Mouse (Mus musculus) hindbrain, embryonic 11.5 days (tissue): Measurements from ENCODE around the gene Rhebl1. TPM values are rescaled to one million over a fixed set of nuclear protein-coding genes. Genes with fewer than 3 reads are reported as not detected.
"Not testable (repeated sequence)": the region's sequence is repeated elsewhere in the genome, so short reads cannot be mapped to it uniquely, and the experiment has no call there.

ENCODE experiments used
- ATAC-seq: fragments of 200-750 bp; cut with Nextera tagmentation; 2 replicates; pipeline ENCODE4 v1.8.0; 2017; ENCODE audit warnings: mild to moderate bottlenecking, moderate TSS enrichment, moderate library complexity; ENCODE audit not compliant: low FRiP score
- DNase-seq: peaks from one replicate; pipeline ENCODE4 v3.0.0-alpha.2; 2015; ENCODE audit warnings: low spot score
- H3K27ac ChIP-seq: fragments of 300-500 bp; sonication (generic); 2 replicates; pipeline ENCODE4 v1.5.1; 2014; ENCODE audit warnings: mild to moderate bottlenecking, low read depth, low read length
- H3K27me3 ChIP-seq: fragments of 300-500 bp; sonication (generic); 2 replicates; pipeline ENCODE4 v1.6.1; 2014; ENCODE audit warnings: mild to moderate bottlenecking, low read length, moderate library complexity, mixed read lengths; ENCODE audit not compliant: control insufficient read depth, insufficient read depth
- H3K36me3 ChIP-seq: fragments of 300-500 bp; sonication (generic); 2 replicates; pipeline ENCODE4 v1.6.1; 2014; ENCODE audit warnings: mild to moderate bottlenecking, low read length, moderate library complexity, mixed read lengths; ENCODE audit not compliant: control insufficient read depth, insufficient read depth
- H3K4me1 ChIP-seq: fragments of 300-500 bp; sonication (generic); replicated peaks from 2 replicates; pipeline ENCODE4 v1.6.1; 2014; ENCODE audit warnings: low read length, mixed read lengths; ENCODE audit not compliant: control insufficient read depth, insufficient read depth
- H3K4me2 ChIP-seq: fragments of 300-500 bp; sonication (generic); replicated peaks from 2 replicates; pipeline ENCODE4 v1.6.1; 2014; ENCODE audit warnings: mild to moderate bottlenecking, low read depth, low read length
- H3K4me3 ChIP-seq: fragments of 300-500 bp; sonication (generic); 2 replicates; pipeline ENCODE4 v1.5.1; 2014; ENCODE audit warnings: low read depth, low read length
- H3K9ac ChIP-seq: fragments of 300-500 bp; sonication (generic); 2 replicates; pipeline ENCODE4 v1.6.1; 2014; ENCODE audit warnings: low read depth, low read length
- H3K9me3 ChIP-seq: fragments of 300-500 bp; sonication (generic); 2 replicates; pipeline ENCODE4 v1.6.1; 2016; ENCODE audit warnings: low read length; ENCODE audit not compliant: control insufficient read depth
- WGBS: fragments of 180-500 bp; shearing (Covaris S2); extraction: QIAGEN DNeasy Blood & Tissue Kit; methylation state at CpG from one replicate; pipeline ENCODE4 v1.1.7; 2014; 5-methylcytosine and 5-hydroxymethylcytosine counted together
- polyA plus RNA-seq: library from polyadenylated mRNA; unstranded; fragments of >200 nt; fragmentation: Nextera tagmentation; extraction: Ambion mirVana; gene quantifications from 2 replicates; pipeline ENCODE4 v1.2.1, GENCODE M21; 2014

Rhebl1 gene
- polyA plus RNA-seq, 1 experiment from 2014 or later = 13.4 TPM

GRCm38 (mm10) chr15:98918499-98918895 is 24.2 kb upstream of the Rhebl1 start:
- Histone ChIP-seq H3K9ac (peak overlapping the region; percentile 11; the same call in 1 of the 2 replicates), H3K4me3 (peak overlapping the region; percentile 80), H3K27ac (peak overlapping the region; percentile 37; the same call in 1 of the 2 replicates), H3K4me2 (peak overlapping the region; percentile 38)
- not testable (repeated sequence) for H3K4me1 ChIP-seq, H3K9me3 ChIP-seq, H3K36me3 ChIP-seq, ATAC-seq, H3K27me3 ChIP-seq, DNase-seq
- 22% methylated on average over 8 of the region's 8 CpGs for WGBS

GRCm38 (mm10) chr15:98917538-98918498 is 23.5 kb upstream of the Rhebl1 start, which contains the start of gene Lmbr1l:
TSS of gene Lmbr1l (minus strand) at chr15:98918231.
- H3K4me1 ChIP-seq = peaks cover 6% of the 10 kb centered on the region; the same call in 1 of the 2 replicates
- ATAC-seq = peak; percentile 99

GRCm38 (mm10) chr15:98917091-98917490 is 22.8 kb upstream of the Rhebl1 start:
- H3K4me3 ChIP-seq = peak overlapping the region; percentile 80
- peak overlapping the region; percentile 93; the same call in 1 of the 2 replicates for H3K27ac ChIP-seq
- WGBS = under 1% methylated on average over 14 of the region's 14 CpGs
- H3K4me2 ChIP-seq = peak overlapping the region; percentile 69
- no peaks in the 10 kb centered on the region for H3K27me3 ChIP-seq
- H3K4me1 ChIP-seq = peaks cover 6% of the 10 kb centered on the region; the same call in 1 of the 2 replicates
- no peaks in the 10 kb centered on the region for H3K9me3 ChIP-seq
- peak overlapping the region; percentile 79 for H3K9ac ChIP-seq
- peaks cover 6% of the 10 kb centered on the region; the same call in 1 of the 2 replicates for H3K36me3 ChIP-seq
- DNase-seq (no peak), ATAC-seq (peak; percentile 1; the same call in 1 of the 2 replicates)

More at GRCm38 (mm10) chr15:98917538-98918498, 23.5 kb upstream of the Rhebl1 start, which contains the start of gene Lmbr1l:
- WGBS = under 1% methylated on average over 81 of the region's 82 CpGs
- peak; percentile 98 for DNase-seq
- H3K9ac ChIP-seq = peak within 1 kb of the TSS; percentile 79
- no peaks in the 10 kb centered on the region for H3K9me3 ChIP-seq
- no peaks in the 10 kb centered on the region for H3K27me3 ChIP-seq
- peak within 1 kb of the TSS; percentile 80 for H3K4me3 ChIP-seq
- H3K27ac ChIP-seq = peak within 1 kb of the TSS; percentile 93
- H3K4me2 ChIP-seq = peak within 1 kb of the TSS; percentile 69
- H3K36me3 ChIP-seq = peaks cover 4% of the 10 kb centered on the region; the same call in 1 of the 2 replicates

DNA sequence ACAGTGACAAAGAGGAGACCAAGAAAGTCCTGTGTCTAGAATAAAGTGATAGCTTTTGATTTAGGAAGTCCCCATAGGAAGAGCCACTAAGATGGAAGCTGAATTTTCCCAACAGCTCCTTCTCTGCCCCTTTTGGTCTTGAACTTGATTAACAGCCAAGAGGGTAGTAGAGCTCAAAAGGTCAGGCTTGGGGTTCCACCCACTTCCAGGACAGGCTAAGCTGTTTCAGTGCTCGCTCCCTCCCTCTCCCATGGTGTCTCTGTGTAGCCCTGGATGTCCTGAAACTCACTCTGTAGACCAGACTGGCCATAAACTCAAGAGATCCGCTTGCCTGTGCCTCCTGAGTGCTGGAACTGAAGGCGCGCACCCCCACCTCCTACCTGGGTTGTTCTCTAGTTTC is 21.7 kb upstream of the Rhebl1 start:
- H3K4me3 ChIP-seq = peak overlapping the region; percentile 80
- H3K36me3 ChIP-seq = peaks cover 14% of the 10 kb centered on the region; the same call in 1 of the 2 replicates
- peaks cover 6% of the 10 kb centered on the region; the same call in 1 of the 2 replicates for H3K4me1 ChIP-seq
- peak overlapping the region; percentile 79 for H3K9ac ChIP-seq
- DNase-seq (no peak), ATAC-seq (no peak)
- no peaks in the 10 kb centered on the region for H3K27me3 ChIP-seq
- H3K9me3 ChIP-seq = no peaks in the 10 kb centered on the region
- 96% methylated on average over 4 of the region's 4 CpGs for WGBS
- H3K27ac ChIP-seq = no peak overlapping the region
- peak overlapping the region; percentile 69 for H3K4me2 ChIP-seq

DNA sequence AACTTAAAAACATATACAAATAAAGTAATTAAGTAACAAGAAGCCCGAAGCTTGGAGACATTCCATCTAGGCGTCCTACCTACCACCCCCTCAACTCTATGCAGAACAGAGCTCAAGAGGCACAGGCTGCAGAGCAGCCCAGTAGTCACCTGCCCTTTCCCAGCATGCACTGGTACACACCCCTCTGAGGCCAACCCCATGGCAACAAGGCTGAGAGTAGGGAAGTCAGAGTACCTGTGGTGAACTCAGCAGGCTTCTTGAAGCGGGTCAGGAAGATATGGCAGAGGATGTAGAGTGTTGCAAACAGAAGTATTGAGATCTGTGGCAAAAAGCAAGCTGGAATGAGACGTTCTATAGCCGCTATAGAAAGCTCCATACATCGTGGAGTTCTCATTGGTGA is 20.6 kb upstream of the Rhebl1 start:
- no peak overlapping the region for H3K9ac ChIP-seq
- no peak for DNase-seq
- no peak for ATAC-seq
- WGBS = 95% methylated on average over 6 of the region's 6 CpGs
- no peaks in the 10 kb centered on the region for H3K9me3 ChIP-seq
- no peak overlapping the region for H3K4me2 ChIP-seq
- H3K4me3 ChIP-seq = no peak overlapping the region
- H3K27me3 ChIP-seq = no peaks in the 10 kb centered on the region
- H3K36me3 ChIP-seq = peaks cover 14% of the 10 kb centered on the region; the same call in 1 of the 2 replicates
- H3K4me1 ChIP-seq = peaks cover 6% of the 10 kb centered on the region; the same call in 1 of the 2 replicates
- no peak overlapping the region for H3K27ac ChIP-seq

GRCm38 (mm10) chr15:98904692-98905091 is 10.4 kb upstream of the Rhebl1 start:
- H3K27me3 ChIP-seq = no peaks in the 10 kb centered on the region
- no peak overlapping the region for H3K4me2 ChIP-seq
- no peaks in the 10 kb centered on the region for H3K9me3 ChIP-seq
- peaks cover 10% of the 10 kb centered on the region for H3K36me3 ChIP-seq
- 0 out of 2 replicates have a peak, but pooled peaks cover 2% of the 10 kb centered on the region for H3K4me1 ChIP-seq
- H3K4me3 ChIP-seq = no peak overlapping the region
- WGBS = 28% methylated on average over 10 of the region's 10 CpGs
- DNase-seq (peak; percentile 81), ATAC-seq (no peak)
- no peak overlapping the region for H3K9ac ChIP-seq
- no peak overlapping the region for H3K27ac ChIP-seq

- H3K9me3 ChIP-seq = no peaks in the 10 kb centered on the region
- no peak for ATAC-seq
- H3K4me3 ChIP-seq = no peak overlapping the region
- 94% methylated on average over 2 of the region's 2 CpGs for WGBS
- no peak overlapping the region for H3K27ac ChIP-seq
- DNase-seq = no peak
- no peak overlapping the region for H3K4me2 ChIP-seq
- 0 out of 2 replicates have a peak, but pooled peaks cover 2% of the 10 kb centered on the region for H3K36me3 ChIP-seq
- H3K9ac ChIP-seq = no peak overlapping the region
- peaks cover 19% of the 10 kb centered on the region for H3K27me3 ChIP-seq
- H3K4me1 ChIP-seq = peaks cover 8% of the 10 kb centered on the region; the same call in 1 of the 2 replicates
Measured at GRCm38 (mm10) chr15:98902600-98902999, 8.3 kb upstream of the Rhebl1 start.

DNA sequence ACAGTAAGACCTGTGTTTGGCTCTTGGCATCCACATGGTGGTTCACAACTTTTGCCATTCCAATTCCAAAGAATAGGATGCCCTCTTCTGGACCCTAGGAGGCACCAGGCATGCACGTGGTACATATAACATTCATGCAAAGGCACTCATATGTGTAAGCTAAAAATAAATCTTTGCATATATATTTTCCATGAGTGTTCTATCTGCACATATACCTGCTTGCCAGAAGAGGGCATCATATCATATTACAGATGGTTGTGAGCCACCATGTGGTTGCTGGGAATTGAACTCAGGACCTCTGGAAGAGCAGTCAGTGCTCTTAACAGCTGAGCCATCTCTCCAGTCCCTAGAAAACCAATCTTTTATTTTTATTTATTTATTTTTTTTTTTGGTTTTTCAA is 7.2 kb upstream of the Rhebl1 start:
- H3K9me3 ChIP-seq = no peaks in the 10 kb centered on the region
- ATAC-seq (no peak), DNase-seq (no peak)
- H3K4me2 ChIP-seq = no peak overlapping the region
- no peak overlapping the region for H3K27ac ChIP-seq
- H3K4me1 ChIP-seq = peaks cover 8% of the 10 kb centered on the region; the same call in 1 of the 2 replicates
- WGBS = 59% methylated on average over 1 of the region's 1 CpGs
- 0 out of 2 replicates have a peak, but pooled peaks cover 2% of the 10 kb centered on the region for H3K36me3 ChIP-seq
- no peak overlapping the region for H3K4me3 ChIP-seq
- H3K9ac ChIP-seq = no peak overlapping the region
- H3K27me3 ChIP-seq = peaks cover 29% of the 10 kb centered on the region
